Mouse (Mus musculus) adrenal gland, adult 8-10 months (tissue): ENCODE data around the gene Nob1. TPM values are rescaled to one million over a fixed set of nuclear protein-coding genes. Genes with fewer than 3 reads are reported as not detected.

Experiments used
- DNase-seq: peaks from one replicate; pipeline ENCODE4 v3.0.0; 2022
- total RNA-seq, 4 experiments: library from RNA; stranded (reverse); gene quantifications; 2 replicates each; pipeline ENCODE4 v1.2.4; 2022

Nob1 gene
- total RNA-seq, 4 experiments from 2014 or later, result 29.4 to 33.5 (median 32.5) TPM

- peak; percentile 56 for DNase-seq
Measured at GRCm38 (mm10) chr8:107435962-107436831, 11.3 kb upstream of the Nob1 start, which contains the start of gene Wwp2. Gene Wwp2, plus strand, starts transcription at chr8:107436365.

- no peak for DNase-seq
Measured at GRCm38 (mm10) chr8:107435421-107435961, 10.6 kb upstream of the Nob1 start.

GRCm38 (mm10) chr8:107430821-107431220 lies 6.0 kb upstream of the Nob1 start:
- DNase-seq, result no peak

DNA sequence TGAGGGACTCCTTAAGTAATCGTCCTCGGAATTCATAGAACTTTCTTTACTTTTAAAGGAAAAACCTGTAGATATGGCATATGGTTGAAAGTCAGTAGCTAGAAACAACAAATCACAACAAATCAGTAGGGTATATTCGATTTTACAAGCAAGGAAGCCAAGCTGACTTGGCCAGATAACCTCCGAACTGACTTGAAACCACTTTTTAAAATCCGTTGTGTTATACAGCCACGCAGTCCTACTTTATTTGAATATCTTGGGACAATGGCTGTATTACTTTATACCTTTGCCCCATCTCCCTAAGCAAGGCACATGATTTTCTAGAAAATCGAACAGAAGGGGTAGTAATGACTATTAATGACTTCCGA lies 363 bp upstream of the Nob1 start:
- DNase-seq, result no peak

DNA sequence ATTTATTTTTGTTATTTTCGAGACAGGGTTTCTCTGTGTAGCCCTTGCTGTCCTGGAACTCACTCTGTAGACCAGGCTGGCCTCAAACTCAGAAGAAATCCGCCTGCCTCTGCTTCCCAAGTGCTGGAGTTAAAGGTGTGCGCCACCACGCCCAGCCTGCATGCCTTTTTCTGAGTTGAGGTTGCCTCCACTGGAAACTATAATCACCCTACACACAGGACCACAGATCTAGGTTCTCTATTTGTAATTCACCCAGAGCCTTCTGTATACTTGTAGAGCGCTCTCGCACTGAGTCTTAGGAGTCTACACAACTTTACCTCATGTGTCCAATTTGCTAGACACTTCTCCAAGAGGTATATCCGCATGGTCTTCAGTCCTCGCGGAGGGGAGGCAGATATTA lies 675 bp downstream of the Nob1 start:
- DNase-seq, result no peak

GRCm38 (mm10) chr8:107417001-107417400 lies 7.8 kb downstream of the Nob1 start:
- DNase-seq, result no peak

DNA sequence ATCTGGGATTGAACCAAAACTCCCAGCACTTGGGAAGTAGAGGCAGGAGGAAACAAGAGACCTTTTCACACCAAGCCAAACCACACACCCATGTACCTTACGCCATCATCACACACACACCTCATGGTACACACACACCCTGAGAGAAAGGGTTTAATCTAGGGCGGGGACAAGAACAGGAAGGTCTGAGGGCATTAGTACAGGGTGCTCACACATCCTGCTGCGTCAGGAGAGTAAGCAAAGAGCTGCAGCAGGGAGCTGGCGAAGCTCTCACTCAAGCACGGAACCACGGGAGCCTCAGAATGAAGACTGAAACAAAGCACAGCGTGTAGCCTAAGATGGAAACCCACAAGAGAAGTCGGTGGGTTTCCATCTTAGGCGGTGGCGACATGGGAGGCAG lies 11.0 kb downstream of the Nob1 start:
- DNase-seq, result no peak

- DNase-seq, result no peak
Measured at GRCm38 (mm10) chr8:107412552-107412951, 12.3 kb downstream of the Nob1 start.

DNA sequence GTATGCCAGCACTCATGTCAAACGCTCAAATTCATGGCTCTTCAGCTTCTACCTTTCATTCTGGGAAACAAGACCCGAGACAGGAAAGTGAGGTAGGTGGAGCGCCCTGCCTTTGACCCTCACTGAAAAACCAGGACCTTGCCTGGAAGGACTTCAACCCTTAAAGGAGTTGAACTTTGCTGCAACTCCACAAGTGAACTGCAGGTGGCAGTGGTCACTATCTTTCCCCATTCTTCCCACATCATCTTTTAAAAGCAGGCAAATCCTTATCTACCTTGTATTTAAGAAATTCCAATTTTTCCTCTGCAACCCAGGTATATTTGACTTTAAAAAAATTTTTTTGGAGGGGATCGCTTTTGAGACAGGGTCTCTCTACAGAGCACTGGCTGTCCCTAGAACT lies 13.5 kb downstream of the Nob1 start:
- no peak for DNase-seq

- DNase-seq, result no peak
Measured at GRCm38 (mm10) chr8:107405935-107406334, 18.9 kb downstream of the Nob1 start.

- no peak for DNase-seq
Measured at GRCm38 (mm10) chr8:107404057-107404456, 20.8 kb downstream of the Nob1 start.

- DNase-seq, result peak; percentile 64
Measured at GRCm38 (mm10) chr8:107403038-107403781, 21.6 kb downstream of the Nob1 start, which contains the start of gene Nqo1. Gene Nqo1, minus strand, starts transcription at chr8:107403206.

DNA sequence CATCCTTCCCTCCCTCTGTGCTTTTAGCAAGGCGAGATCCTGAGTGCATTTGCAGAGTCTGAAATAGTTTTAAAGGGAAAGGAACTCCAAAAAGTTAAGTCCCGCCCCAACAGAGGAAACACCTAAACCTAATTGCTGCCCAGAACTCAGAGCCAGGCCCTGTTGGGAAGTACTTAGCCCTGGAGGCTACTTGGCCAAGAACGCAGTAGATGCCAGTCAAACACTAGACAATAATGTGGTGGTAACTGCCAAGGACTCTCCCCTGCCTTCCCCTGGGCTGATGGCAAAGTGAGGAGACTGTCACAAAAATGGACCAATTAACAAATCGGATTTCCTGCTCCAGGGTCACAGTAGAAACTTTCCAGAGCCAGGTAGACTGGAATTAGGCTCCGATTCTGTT lies 23.0 kb downstream of the Nob1 start:
- DNase-seq, result no peak

GRCm38 (mm10) chr8:107399495-107399894 lies 25.4 kb downstream of the Nob1 start:
- no peak for DNase-seq

- DNase-seq, result no peak
Measured at GRCm38 (mm10) chr8:107397665-107398064, 27.2 kb downstream of the Nob1 start.

- no peak for DNase-seq
Measured at GRCm38 (mm10) chr8:107396106-107396670, 28.7 kb downstream of the Nob1 start.

- DNase-seq, result no peak
Measured at GRCm38 (mm10) chr8:107395397-107395796, 29.5 kb downstream of the Nob1 start.

- no peak for DNase-seq
Measured at GRCm38 (mm10) chr8:107391136-107391516, 33.7 kb downstream of the Nob1 start.

DNA sequence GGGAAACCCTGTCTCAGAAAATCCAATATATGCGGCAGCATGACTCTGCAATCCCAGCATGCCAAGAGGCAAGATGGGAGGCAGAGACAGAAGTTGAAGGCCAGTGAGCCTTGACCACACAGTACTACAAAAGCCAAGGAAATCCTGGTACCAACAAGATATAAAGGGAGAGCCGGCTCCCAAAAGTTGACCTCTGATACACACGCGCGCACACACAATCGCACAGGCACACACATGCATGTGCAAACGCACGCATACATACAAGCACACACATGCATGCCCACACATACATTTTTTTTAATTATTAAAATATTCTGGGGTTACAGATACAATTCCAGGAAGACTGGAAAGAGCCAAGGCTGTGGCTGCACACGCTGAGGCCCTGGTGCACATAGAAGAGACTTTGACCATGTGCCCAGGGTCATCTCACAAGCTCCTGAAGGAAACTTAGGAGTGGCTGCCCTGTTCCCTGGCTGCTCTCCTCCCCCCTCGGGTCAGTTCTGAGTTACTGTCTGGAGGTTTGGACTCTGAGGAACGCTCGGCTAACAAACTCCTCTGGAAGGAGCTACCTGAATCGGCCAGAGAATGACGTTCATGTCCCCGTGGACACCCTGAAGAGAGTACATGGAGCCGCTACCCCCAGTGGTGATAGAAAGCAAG lies 34.2 kb downstream of the Nob1 start:
- no peak for DNase-seq

- peak; percentile 88 for DNase-seq
Measured at GRCm38 (mm10) chr8:107389557-107389956, 35.3 kb downstream of the Nob1 start.

- DNase-seq, result no peak
Measured at GRCm38 (mm10) chr8:107387861-107388260, 37.0 kb downstream of the Nob1 start.

GRCm38 (mm10) chr8:107386642-107387041 lies 38.2 kb downstream of the Nob1 start:
- no peak for DNase-seq
